Mouse (Mus musculus) liver (tissue): Measurements from ENCODE around the gene Hdac8.

Experiments used
- DNase-seq: peaks from one replicate; pipeline ENCODE4 v3.0.0-alpha.2; 2020; ENCODE audit warnings: mixed read lengths

Gene Hdac8

DNA sequence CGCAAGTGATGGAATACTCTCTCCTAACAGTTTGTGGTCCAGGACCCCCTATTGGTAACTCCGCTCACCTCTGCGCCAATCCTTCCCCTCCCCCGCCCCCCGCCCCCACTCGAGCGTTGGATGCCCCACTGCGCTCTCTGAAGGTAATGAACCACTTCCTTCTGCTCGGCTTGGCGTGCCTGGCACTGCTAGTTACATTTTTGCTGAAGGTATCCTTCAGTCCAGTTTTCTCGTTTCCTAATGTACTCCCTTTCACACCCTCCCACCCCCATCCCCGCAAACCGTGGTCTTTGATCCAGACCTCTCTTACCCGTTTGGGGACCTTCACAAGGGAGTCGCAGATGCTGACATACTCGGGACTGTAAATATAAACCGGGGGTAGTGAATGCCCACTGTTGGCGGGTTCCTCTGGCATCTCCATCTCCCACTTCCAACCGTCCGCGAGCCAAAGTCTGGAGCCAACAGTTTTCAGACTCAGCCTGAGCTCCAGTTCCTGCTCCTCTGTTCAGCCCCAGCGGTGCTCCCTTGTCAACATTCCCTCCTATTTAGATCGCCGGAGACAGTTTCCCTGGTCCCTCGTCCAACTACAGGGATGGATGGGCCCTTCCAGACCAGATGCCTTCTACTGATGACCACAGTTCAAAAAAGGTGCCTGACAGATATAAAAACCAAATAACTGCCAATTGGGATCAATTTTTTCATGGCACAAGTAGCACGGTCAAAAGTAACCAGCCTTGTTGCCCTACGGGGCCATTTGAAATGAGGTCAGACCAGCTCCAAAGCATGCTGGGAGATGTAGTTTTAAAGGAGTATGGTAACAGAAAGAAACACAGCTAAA, at the start of gene Hdac8:
Gene Hdac8, minus strand, starts transcription at position 716 of the 838 bp plus-strand sequence.
- DNase-seq = peak; percentile 49

DNA sequence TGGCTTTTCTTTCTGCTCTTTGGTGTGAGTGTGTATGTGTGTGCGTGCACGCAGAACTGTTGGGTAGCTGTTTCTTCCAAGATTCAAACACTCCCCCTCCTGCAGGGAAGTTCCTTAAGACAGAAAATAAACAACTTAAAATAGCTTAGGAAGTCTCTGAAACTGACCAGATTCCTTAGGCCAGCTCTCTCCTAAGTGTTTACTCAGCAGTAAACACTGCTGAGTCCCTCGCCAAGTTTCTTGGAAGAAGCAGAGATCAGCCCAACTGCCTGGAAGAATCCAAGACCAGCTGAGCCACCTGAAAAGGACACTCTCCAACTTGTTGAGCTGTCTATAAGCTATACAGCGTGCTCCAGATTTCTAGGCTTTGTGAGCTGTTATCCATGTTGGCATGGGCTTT, 4.0 kb upstream of the Hdac8 start:
- no peak for DNase-seq

DNA sequence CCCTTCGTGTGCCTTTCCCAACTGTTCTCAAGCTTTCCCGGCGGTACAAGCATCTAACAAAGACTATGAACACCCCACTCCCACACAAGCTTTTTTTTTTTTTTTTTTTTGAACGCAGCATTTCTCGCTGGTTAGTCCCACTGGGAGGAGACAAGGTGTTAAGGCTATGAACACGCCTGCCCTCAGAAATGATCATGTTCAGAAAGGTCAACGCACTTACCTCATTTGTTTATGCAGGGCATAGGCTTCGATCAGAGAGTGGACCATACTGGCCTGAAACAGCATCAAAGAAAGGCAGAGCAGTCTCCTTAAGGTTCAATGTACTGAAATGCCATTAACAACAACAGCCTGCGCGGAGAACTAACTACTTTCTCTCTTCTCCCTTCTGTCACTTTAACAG, 980 bp downstream of the Hdac8 start:
- DNase-seq = no peak

DNA sequence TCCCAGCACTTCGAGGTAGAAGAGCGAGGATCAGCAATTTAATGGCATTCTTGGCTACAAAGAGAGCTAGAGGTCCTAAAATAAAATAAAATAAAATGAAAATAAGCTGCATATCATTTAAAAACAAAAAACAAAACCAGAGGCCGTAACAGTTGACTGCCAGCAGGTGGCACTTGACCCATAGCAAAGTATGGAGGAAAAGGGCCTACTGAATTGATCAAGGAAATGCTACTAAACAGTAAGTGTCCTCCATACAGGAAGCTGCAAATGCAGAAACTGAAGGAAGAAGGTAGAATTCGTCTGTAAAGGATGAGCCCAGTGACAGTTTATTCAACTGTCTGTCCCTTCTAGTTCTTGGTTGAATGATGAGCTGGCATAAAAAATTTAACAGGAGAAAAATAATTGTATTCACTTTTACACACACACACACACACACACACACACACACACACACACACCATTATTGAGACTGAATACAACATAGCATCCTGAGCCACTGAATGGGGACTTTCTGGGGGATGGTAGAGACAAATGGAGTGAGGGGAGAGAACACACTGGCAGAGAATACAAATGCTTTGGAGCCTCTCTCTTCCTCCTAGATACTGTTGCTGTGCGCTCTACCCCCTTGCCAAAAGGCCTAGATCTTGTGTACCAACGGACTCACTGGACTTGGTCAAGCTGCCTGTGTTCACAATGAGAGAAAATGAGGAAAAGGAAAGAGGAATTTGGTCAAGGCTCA, 11.0 kb downstream of the Hdac8 start:
- no peak for DNase-seq

DNA sequence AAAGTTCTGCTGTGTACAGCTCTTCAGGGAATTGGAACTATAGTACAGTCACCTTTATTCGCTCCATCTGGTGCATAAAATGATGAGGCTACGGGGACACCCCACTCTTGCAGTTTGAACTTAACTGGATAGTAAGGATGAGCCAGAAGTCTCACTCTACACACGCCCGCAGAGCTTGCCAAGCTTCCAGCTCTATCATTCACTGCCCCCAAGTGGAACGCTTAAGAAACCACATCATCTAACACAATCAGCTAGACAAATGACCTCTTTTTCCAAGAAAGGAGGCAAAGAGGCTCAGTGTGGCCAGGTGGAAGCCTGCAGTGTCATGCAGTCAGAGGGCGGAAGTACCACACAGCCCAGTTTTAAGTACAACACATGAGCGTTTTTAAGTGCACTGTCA, 19.6 kb downstream of the Hdac8 start:
- DNase-seq = no peak

DNA sequence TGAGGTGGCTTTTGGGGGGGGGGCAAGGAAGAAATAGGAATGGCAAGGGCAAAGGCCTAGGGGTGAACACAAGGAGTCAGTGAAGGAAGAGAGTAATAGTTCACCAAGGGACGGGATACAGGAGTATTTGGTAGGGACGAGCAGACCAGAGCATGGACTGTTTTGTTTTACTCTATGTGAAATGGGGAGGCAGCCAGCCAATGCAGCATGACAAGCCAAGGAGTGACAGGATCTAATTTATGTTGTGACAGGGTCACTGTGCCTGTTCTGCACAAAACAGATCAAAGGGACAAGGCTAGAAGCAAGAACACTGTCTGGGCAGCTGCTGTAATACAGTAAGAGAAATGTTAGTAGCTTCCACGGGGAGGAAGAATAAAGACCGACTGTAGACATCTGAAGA, 25.5 kb downstream of the Hdac8 start:
- DNase-seq = no peak

DNA sequence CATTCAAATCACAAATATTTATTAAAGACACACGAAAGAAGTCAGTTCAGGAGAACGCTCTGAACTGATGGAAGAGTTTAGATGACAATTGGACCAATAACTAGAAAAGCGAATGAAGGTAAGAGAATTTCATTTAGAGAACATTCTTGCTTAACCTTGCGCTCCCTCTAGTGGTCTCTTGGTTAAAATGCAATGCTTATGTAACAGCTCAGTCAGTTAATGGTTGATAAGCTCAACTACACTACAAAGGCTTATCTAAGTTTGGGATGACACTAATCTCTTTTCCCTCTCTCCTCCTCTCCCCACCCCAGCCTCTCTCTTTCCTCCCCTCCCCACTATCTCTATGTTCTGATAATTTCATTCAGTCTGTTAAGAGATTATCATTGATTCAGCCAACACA, 26.2 kb downstream of the Hdac8 start:
- no peak for DNase-seq

DNA sequence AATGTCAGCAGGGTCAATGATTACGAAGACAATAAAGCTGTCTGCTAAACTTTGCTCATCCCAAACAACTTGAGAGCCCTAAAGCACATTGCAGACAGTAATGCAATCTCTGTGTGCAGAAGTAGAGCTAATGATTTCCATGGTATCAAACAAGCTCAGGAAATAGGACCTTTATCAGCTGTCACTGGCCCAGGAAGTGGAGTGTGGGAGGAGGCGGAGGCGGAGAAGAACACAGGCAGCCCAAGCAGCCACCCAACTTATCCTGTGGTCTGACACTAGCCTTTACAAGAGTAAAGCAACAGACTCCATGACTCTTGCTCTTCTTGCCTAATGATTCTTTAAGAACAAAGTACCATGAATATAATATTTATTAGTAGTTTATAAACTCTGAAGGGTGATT, 26.7 kb downstream of the Hdac8 start:
- DNase-seq = peak; percentile 10

DNA sequence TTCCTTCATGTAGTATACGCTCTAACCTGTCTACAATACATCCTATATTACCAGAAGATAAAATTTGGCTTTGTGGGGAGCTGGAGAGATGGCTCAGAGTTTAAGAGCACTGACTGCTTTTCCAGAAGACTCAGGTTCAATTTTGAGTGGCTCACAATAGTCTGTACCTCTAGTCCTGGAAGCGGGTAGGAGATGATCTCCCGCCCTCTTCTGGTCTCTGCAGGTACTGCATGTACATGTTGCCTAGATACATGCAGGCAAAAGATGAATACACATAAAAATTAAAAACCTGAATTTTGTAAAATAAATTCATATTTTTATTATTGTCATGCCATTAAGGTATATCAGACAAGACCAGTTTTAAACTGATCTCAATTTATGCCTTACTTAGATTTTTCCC, 28.4 kb downstream of the Hdac8 start:
- peak; percentile 65 for DNase-seq

DNA sequence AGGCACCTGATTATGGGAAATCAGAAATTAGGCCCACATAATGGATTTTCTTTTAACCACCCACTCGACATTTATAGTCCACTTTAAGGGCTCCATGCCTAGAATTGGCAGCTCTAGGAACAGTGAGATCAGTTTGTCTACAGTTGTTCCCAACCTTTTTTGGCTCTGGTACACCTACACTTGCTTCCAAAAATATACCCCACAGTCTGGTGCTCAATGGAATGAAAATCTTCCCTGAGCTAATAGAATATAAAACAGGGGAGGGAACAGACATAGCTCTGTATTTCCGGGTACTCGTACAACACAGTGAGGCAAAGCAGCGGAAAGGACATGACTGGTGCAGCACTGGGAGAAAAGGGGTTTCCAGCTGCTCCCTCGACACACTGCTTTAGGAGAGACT, 29.6 kb downstream of the Hdac8 start:
- DNase-seq = no peak

DNA sequence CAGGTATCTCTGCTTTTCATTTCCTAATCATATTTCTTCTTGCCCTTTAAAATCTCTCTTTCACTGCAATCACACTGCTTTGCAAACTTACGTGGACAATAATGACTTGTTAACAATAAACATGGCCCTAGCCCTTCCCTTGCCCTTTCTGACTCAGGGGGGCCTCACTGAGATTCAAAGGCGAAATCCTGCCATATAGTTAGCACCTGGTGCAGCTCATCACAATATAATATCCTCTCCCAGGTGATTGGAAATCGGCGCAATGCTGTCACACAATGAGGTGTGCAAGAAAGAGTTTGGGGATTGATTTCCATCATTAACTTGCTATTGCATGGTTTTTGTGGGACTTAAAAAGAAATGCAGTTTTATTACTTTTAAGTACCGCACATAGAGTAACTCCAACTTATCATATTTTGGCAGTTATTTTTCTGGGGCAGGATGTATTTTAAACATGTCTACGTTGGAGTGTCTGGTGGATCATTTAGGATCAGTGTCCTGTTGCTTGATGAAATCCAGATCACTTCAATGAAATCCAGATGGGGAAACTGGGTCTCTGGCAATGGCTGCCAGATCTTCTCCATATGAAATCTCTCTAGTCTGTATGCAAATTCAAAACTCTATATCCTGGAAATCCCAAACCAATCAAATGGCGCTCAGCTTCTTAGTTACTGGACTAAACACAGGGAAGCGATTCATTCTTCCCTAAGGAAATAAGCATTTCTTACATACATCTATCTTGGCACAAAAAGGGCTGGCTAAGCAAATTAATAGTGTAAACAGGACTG, 86.6 kb downstream of the Hdac8 start:
- no peak for DNase-seq

DNA sequence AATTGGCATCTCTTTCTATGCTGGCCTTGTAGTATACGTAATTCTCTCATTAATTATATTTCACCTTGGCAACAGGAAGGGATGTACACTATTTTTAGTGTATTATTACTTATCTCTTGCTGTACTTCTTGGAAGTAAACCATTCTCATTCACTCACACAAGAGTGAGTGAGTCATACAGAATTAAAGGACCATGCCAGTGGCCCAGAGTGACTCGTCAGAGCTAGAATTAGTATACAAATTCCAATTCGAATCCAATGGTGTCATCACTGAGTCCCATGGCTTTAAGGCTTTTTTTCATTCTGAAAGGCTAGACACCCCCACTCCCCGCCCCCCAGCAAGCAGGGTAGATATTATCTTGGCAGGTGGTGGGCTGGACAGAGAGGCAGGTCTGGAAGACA, 88.2 kb downstream of the Hdac8 start:
- DNase-seq = no peak

DNA sequence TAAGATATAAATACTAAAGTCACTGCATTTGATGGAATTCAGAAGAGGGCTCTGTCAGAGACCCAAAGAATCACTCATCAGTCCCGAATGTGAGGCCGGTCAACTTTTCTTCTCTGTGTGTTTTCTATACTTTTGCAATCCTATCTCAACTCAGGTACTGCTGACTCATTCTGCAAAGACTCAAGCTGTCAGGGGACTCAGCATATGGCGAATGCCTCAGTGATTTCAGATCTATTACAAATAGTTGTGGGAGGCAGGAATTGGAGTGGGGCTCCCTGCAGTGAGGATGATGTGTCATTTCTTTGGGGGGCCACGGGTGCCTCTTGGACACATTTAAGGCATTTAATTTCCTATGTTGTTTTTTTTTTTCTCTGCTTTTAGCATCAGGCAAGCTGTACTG, 88.8 kb downstream of the Hdac8 start:
- no peak for DNase-seq

DNA sequence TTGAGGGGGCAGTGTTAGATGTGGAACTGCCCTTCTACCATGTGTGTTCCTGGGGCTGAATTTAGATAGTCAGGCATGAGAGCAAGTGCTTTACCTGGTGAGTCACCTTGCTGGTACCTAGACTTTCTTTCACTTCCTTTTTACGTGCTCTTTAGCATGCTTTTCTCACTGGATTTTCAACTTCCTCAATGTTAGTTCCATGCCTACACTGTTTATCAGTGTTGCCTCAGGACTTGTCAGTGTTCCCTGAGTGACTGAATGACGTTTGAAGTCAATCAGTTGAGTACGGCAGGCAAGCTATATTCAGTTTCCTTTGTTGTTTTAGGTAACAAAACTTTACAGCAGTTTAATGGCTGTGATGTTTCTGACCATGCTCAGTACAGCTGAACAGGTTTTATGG, 120.4 kb downstream of the Hdac8 start:
- no peak for DNase-seq

DNA sequence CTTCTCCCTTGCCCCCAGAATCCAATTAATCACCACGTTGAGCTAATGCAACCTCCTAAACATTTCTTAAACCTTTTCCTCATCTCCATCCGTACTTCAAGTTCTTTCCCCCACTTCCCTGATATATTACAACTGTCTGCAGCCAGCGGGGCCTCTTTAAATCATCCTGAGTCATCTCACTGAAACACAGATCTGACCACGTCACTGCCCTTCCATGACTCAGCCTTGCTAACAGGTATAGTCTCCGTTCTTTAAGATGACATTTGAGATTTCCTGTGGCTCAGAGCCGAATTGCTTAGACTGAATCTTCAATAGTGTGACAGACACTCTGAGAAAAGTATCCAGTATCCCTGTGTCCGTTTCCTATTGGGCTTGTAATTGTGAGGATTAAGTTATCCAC, 122.0 kb downstream of the Hdac8 start:
- no peak for DNase-seq

DNA sequence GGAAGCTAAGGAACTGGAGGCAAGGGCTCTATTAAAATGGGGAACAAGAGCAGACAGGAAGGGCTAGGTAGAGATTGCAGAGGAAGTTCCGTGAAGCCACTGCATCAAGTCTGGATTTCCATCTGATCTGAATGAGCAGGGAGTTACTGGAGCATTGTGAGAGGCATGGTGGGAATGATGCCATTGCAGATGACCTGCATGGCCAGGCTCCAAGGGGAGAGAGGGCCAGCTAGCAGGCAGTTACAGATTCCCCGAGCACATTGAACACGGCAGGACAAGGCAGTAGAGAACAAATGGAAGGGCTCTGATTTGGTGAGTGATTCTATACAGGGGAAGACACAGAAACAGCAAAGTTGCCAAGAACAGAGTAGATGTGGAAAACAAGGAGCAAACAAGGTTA, 138.6 kb downstream of the Hdac8 start:
- DNase-seq = no peak

DNA sequence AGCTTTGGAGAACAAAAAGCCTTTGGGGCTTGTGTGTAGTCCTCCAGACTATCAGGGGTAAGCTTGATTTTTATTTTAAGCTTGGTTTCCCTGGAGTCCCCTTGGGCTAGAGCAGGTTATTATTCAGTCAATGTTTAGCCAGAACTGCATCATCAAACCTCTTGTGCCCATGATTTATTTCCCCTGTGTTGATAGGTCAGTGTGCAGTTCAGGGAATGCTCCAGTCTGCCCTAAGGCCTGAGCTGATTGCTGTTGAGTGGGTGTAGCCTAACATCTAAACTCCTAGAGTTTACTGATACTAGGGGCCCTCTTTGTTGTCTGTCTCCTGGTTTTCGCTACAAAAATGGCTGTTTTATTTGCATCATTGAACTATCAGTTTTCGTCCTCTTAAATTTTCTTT, 142.9 kb downstream of the Hdac8 start:
- no peak for DNase-seq

DNA sequence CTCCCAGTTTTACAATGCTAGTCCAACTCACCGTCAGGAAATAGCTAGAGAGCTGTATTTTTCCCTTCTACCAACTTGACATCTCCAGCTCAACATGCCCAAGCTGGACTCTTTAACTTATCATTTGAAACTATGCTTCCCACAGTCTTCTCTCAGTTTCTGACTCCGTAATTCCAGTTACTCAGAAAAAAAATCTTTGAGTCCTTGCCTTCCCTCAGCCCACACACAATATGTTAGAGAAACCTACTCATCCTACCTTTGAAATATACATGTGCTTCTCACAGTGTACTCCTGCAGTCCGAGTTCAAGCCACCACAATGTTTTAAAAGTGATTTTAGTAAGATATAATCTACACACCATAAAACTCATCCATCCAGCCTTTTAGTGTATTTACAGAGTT, 151.7 kb downstream of the Hdac8 start:
- DNase-seq = no peak

DNA sequence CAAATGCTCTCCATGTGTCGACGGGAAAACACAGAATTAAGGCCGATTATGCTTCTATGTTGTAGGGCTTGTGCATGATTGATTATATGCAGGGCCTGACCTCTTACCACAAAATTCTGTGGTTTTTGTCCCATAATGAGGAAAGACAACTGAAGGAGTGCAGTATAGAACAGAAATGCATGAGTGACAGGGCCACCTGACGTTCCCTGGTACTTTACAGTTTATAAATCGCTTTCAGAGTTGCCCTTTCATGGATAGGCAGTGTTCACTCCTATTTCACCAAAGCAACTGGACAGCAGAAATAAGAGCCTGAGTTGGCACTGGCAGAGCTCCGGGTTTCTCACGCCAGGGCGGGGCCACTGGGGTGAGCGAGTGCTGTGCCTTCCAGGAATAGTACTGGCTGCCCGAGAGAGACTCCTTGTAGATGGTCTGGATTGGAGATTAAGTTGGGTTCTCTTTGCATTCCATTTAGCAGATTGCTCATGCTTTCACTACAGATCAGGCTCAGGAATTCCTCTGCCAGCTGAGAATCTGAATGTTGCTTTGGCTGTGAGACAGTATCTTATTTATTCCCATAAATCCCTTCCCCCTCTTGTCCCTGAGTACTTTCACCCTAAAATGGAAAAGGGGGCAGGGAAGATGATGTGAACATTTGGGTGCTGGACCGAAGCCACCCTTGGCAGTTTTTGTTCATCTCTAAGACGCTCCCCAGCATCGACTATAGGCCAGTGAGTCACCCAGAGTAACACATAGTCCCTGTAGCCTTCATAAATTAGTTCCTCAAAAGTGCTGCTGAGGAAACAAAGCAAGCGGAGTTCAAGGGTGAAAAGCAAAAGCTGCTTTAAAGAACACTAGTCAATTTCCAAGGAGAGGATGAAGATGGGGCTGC, 155.1 kb downstream of the Hdac8 start:
- no peak for DNase-seq

DNA sequence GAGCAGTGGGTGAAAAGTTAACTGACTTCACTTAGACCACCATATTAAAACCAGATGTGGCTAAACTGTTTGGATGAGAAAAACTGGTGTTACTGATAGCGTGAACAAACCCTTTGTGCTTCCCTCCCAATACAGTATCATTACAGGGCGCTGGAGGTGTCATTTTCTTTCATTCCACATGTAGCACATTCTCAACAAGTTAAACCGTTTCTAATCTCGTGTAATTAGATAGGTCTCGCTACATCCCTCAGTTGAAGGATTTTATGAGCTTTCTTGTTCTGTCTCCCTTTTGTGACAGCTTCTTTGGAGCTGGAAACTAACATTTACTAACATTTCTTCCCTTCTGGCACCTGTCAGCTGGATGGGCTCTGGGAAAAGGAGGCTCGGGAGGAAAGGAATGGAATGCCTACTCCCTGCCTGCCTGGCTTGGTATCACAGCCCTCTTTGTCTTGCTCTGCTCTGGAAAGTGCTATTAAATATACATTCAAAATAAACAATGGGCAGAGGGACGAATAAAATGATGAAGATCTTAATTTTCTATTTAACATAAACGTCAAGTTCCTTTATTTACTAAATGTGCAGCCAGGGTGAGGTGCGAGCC, 156.2 kb downstream of the Hdac8 start:
- DNase-seq = no peak

DNA sequence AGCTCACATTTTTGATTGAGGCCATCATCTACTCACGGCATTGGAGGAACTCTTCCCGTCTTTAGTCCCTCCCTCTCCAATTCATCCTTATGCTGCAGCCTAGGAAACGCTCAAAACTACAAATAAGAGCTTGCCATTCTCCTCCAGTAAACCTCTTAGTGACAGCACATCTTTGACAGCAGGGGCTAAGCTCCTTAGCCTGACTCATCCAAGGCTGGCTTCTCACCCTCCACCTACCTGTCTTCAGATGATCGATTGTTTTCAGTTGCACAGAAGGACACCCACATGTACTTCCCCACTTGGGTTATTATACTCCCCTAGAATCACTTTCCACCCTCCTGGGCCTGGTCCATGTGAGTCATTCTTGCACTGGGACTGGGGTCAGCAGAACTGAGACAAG, 163.5 kb downstream of the Hdac8 start:
- DNase-seq = no peak
